Mouse (Mus musculus) embryo, embryonic 10.5 days (tissue): Measurements from ENCODE around the gene Taar5.

ENCODE experiments used
- DNase-seq: peaks from one replicate; pipeline ENCODE4 v3.0.0-alpha.2; 2015; ENCODE audit warnings: low spot score

The Taar5 gene

GRCm38 (mm10) chr10:23970656-23971165 lies at the start of gene Taar5:
Taar5 (plus strand) TSS chr10:23970706.
- no peak for DNase-seq

- DNase-seq: no peak
These were observed 48.0 kb upstream of the Taar5 start for GRCm38 (mm10) chr10:23922468-23922867.

GRCm38 (mm10) chr10:23923941-23924340 lies 46.6 kb upstream of the Taar5 start:
- no peak for DNase-seq

GRCm38 (mm10) chr10:23937613-23938012 lies 32.9 kb upstream of the Taar5 start:
- DNase-seq: no peak

GRCm38 (mm10) chr10:23938312-23938711 lies 32.2 kb upstream of the Taar5 start, which contains the start of gene Taar2:
Taar2 (plus strand) TSS chr10:23938572.
- DNase-seq: peak; percentile 4

- peak; percentile 30 for DNase-seq
These were observed 28.0 kb upstream of the Taar5 start for GRCm38 (mm10) chr10:23942465-23942864.

- no peak for DNase-seq
These were observed 22.5 kb upstream of the Taar5 start for GRCm38 (mm10) chr10:23948026-23948425.

- no peak for DNase-seq
These were observed 20.9 kb upstream of the Taar5 start, which contains the start of gene Taar3 for GRCm38 (mm10) chr10:23949508-23950005. Taar3 (plus strand) TSS chr10:23949558.

- no peak for DNase-seq
These were observed 18.8 kb upstream of the Taar5 start for GRCm38 (mm10) chr10:23951714-23952113.

GRCm38 (mm10) chr10:23959071-23959470 lies 11.4 kb upstream of the Taar5 start:
- no peak for DNase-seq

GRCm38 (mm10) chr10:23960444-23960915 lies 10.0 kb upstream of the Taar5 start, which contains the start of gene Taar4:
Taar4 (plus strand) TSS chr10:23960494.
- DNase-seq: no peak

GRCm38 (mm10) chr10:23963444-23963843 lies 7.1 kb upstream of the Taar5 start:
- no peak for DNase-seq

GRCm38 (mm10) chr10:23964921-23965610 lies 5.4 kb upstream of the Taar5 start:
- DNase-seq: no peak

- DNase-seq: no peak
These were observed 750 bp downstream of the Taar5 start for GRCm38 (mm10) chr10:23971256-23971655.

GRCm38 (mm10) chr10:23977958-23978357 lies 7.5 kb downstream of the Taar5 start:
- no peak for DNase-seq

- DNase-seq: peak; percentile 91
These were observed 8.6 kb downstream of the Taar5 start for GRCm38 (mm10) chr10:23978901-23979705.

GRCm38 (mm10) chr10:23985546-23985945 lies 15.0 kb downstream of the Taar5 start, which contains the start of gene Taar6:
Taar6 (minus strand) TSS chr10:23985646.
- no peak for DNase-seq

GRCm38 (mm10) chr10:23986419-23986818 lies 15.9 kb downstream of the Taar5 start:
- DNase-seq: no peak

- DNase-seq: no peak
These were observed 22.9 kb downstream of the Taar5 start, which contains the start of gene Taar7a for GRCm38 (mm10) chr10:23993381-23993780. Taar7a (minus strand) TSS chr10:23993481.

- DNase-seq: no peak
These were observed 29.1 kb downstream of the Taar5 start, which contains the start of gene Taar7b for GRCm38 (mm10) chr10:23999639-24000038. Taar7b (plus strand) TSS chr10:23999939.

GRCm38 (mm10) chr10:24006442-24006841 lies 35.9 kb downstream of the Taar5 start:
- no peak for DNase-seq

GRCm38 (mm10) chr10:24007034-24007433 lies 36.5 kb downstream of the Taar5 start:
- no peak for DNase-seq
